Mouse (Mus musculus) adrenal gland, postnatal 36 days (tissue): ENCODE measurements around the gene Rgs3. TPM values are rescaled to one million over a fixed set of nuclear protein-coding genes. Genes with fewer than 3 reads are reported as not detected.

ENCODE experiments used
- DNase-seq, 2 experiments: peaks; one replicate each; pipeline ENCODE4 v3.0.0; 2021; ENCODE audit warnings: mixed read lengths in 1 of 2
- total RNA-seq, 2 experiments: library from RNA; stranded (reverse); gene quantifications; 2 replicates each; pipeline ENCODE4 v1.2.3; 2021

Gene Rgs3
- total RNA-seq, 2 experiments from 2014 or later = 27.3 to 40.2 TPM

- peak; percentile 74 to 76 for DNase-seq
These were observed 184.9 kb downstream of the Rgs3 start for GRCm38 (mm10) chr4:62744534-62744956.

- DNase-seq = no peak
These were observed 185.5 kb downstream of the Rgs3 start for GRCm38 (mm10) chr4:62744985-62745638.

Other genes with a start within 250 kb of the Rgs3 start
- 10 to 100 TPM; 31.8 to 36.3 TPM for gene Fkbp15, start 199.3 kb upstream of the Rgs3 start, total RNA-seq
- 10 to 100 TPM; 45.7 to 48.4 TPM for gene Slc31a1, start 199.1 kb upstream of the Rgs3 start, total RNA-seq
- gene Cdc26, start 151.2 kb upstream of the Rgs3 start, total RNA-seq = 10 to 100 TPM; 61.6 to 78.0 TPM
- 10 to 100 TPM; 25.3 to 27.4 TPM for gene Prpf4, start 151.1 kb upstream of the Rgs3 start, total RNA-seq
- gene Rnf183, start 124.6 kb upstream of the Rgs3 start, total RNA-seq = under 1 TPM in 1 of 2 experiments, not detected in 1; 0.56 TPM
- gene Wdr31, start 89.0 kb upstream of the Rgs3 start, total RNA-seq = 1 to 10 TPM; 1.3 TPM
- 1 to 10 TPM; 3.0 to 6.1 TPM for gene Bspry, start 79.8 kb upstream of the Rgs3 start, total RNA-seq
- 10 to 100 TPM; 12.3 to 15.6 TPM for gene Hdhd3, start 56.4 kb upstream of the Rgs3 start, total RNA-seq
- gene Alad, start 39.9 kb upstream of the Rgs3 start, total RNA-seq = 10 to 100 TPM; 86.9 to 99.8 TPM
- gene Pole3, start 34.8 kb upstream of the Rgs3 start, total RNA-seq = 10 to 100 TPM; 48.7 to 52.0 TPM
- gene 4933430I17Rik, start 34.5 kb upstream of the Rgs3 start, total RNA-seq = under 1 TPM; 0.36 to 0.56 TPM